Mouse (Mus musculus): ENCODE measurements around the gene Rbks.

Rbks gene

DNA sequence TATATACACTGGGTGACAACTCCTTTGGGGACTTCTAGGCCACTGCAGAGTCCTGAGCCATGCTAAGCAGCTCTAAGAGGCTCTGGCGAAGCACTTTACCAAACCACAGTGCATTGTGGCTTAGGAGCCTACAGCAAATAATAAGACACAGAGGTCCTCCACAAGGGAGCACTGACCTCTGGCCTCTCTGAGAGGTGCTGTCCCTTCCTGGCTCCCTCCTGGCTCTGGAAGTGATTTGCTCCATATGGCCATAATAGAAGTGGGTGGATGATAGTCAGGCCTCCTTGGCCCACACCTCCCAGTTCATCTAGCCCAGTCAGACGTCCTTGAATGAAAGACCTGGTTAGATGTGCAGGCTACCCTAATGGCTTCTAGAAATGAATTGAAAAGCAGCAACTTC, 109.4 kb downstream of the Rbks start:
- ATAC-seq (ENCODE audit: low TSS enrichment): no peak

DNA sequence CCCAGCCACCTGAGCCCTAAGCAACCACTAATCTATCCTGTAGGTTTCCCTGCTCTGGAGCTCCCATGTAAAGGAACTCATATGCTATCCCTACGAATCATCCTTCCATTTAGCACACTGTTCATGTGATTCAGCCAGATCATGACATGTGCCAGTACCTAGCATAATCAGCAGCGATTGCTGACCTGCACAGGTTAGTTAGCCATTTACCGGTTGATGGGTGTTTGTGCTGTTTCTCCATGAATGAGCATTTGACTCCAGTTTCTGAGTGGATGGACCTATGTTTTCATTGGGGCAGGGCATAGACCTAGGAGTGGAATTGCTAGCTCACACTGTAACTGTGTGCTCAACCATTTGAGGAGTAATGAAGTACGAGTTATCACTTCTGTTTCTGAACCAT, 111.9 kb downstream of the Rbks start:
- ATAC-seq (ENCODE audit: low TSS enrichment): no peak

DNA sequence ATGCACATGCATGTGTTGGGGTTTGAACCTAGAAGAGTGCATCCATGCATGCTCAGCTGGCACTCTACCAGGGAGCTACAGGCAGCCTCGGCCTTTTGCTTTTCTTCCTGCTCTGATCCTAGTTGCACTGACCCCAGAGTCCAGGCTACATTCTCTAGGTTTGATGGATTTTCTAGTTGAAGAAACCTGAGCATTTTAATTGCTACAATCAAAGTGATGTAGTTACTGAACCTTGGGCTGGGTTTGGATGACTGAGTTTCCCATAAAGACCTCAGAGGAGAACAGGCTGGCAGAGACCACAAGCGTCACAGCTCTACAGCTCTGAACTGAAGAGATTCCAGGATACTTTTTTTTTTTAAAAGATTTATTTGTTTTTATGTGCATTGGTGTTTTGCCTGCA, 114.2 kb downstream of the Rbks start:
- ATAC-seq (ENCODE audit: low TSS enrichment): no peak

DNA sequence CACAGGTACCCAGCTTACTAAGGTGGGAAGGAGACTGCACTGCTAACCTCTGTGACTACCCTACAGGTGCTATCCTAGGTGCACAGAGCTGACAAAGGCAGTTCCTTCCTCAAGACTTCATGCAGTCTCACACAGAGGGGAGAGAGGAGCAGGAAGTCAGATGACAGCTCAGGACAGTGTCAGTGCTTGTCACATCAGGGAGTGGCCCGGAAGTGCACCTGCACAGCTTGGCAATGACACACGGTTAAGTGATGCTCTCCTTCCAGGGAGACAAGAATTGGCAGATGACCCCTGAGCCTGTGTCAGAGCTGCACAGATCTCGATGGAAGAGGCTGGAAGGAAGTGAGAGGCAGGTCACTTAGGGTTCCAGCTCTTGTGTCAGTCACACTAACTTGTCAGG, 115.5 kb downstream of the Rbks start:
- no peak for ATAC-seq (ENCODE audit: low TSS enrichment)

DNA sequence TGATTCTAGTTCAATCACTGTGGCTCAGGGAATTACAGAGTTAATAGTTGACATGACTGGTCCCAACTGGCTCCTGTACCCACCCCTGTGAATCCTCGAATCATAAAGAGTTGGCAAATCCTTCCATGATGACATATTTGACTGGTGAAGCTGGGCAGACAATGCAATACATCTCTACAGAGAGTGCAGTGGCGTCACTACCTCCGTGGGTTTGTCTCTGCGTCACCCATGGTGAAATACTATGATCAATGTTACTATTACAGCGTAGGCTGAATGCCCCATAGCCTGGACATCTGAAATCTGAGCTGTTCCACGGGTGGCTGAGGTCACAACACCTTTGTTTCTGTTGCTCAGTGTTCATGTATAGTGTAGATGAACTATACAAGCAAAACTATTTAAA, 116.2 kb downstream of the Rbks start:
- ATAC-seq (ENCODE audit: low TSS enrichment): no peak

DNA sequence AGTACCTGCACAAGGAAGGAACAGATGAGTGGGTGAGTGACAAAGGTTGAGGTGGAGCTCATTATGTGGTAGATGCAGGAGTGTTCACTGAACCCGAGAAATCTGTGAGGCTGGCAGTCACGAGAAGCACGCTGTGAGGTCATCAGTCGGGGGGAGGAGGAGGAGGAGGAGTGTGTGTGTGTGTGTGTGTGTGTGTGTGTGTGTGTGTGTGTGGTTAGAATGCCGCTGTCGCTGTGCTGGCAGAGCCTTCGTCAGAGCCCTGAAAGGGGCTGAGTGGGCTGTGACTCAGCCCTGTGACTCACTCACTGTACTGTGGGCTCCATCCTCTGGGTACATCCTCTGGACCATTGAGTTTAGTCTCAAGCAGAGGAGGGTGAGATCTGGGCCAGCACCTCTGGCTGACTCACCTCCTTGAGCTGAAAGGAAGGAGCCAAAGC, 120.9 kb downstream of the Rbks start:
- peak; percentile 98 for ATAC-seq (ENCODE audit: low TSS enrichment)

All from frontal cortex, adult (tissue).